Mouse (Mus musculus): ENCODE data around the gene Farp2. TPM values are rescaled to one million over a fixed set of nuclear protein-coding genes. Genes with fewer than 3 reads are reported as not detected.
"Not testable (repeated sequence)": the region's sequence is repeated elsewhere in the genome, so short reads cannot be mapped to it uniquely, and the experiment has no call there.

The Farp2 gene
- polyA plus RNA-seq (2015; fragmentation: Nextera tagmentation; extraction: Ambion mirVana): 0.68 and 0.86 TPM in 2 replicates

GRCm38 (mm10) chr1:93511585-93512350 lies at the start of gene Farp2:
Gene Farp2 (plus strand): TSS chr1:93512079.
- peak; percentile 95 for DNase-seq (ENCODE audit: low spot score)

- no peak for DNase-seq (ENCODE audit: low spot score)
These were observed 46.8 kb upstream of the Farp2 start for GRCm38 (mm10) chr1:93465066-93465465.

GRCm38 (mm10) chr1:93465746-93466145 lies 46.1 kb upstream of the Farp2 start:
- peak; percentile 78 for DNase-seq (ENCODE audit: low spot score)

GRCm38 (mm10) chr1:93468626-93469025 lies 43.3 kb upstream of the Farp2 start:
- DNase-seq (ENCODE audit: low spot score): no peak

GRCm38 (mm10) chr1:93475694-93476093 lies 36.2 kb upstream of the Farp2 start:
- no peak for DNase-seq (ENCODE audit: low spot score)

GRCm38 (mm10) chr1:93477758-93478585 lies 33.9 kb upstream of the Farp2 start:
- DNase-seq (ENCODE audit: low spot score): peak; percentile 98

GRCm38 (mm10) chr1:93478586-93479475 lies 33.0 kb upstream of the Farp2 start, which contains the start of gene Hdlbp:
Gene Hdlbp (minus strand): TSS chr1:93478815.
- peak; percentile 100 for DNase-seq (ENCODE audit: low spot score)

GRCm38 (mm10) chr1:93479476-93480083 lies 32.3 kb upstream of the Farp2 start:
- DNase-seq (ENCODE audit: low spot score): no peak

GRCm38 (mm10) chr1:93486302-93486701 lies 25.6 kb upstream of the Farp2 start:
- not testable (repeated sequence) for DNase-seq (ENCODE audit: low spot score)

- no peak for DNase-seq (ENCODE audit: low spot score)
These were observed 16.6 kb upstream of the Farp2 start for GRCm38 (mm10) chr1:93495312-93495711.

GRCm38 (mm10) chr1:93506944-93507676 lies 4.8 kb upstream of the Farp2 start:
- DNase-seq (ENCODE audit: low spot score): peak; percentile 68

- not testable (repeated sequence) for DNase-seq (ENCODE audit: low spot score)
These were observed 3.3 kb upstream of the Farp2 start for GRCm38 (mm10) chr1:93508576-93508975.

- DNase-seq (ENCODE audit: low spot score): peak; percentile 6
These were observed 442 bp downstream of the Farp2 start for GRCm38 (mm10) chr1:93512351-93512690.

- DNase-seq (ENCODE audit: low spot score): no peak
These were observed 1.3 kb downstream of the Farp2 start for GRCm38 (mm10) chr1:93513221-93513620.

GRCm38 (mm10) chr1:93521491-93521890 lies 9.6 kb downstream of the Farp2 start:
- DNase-seq (ENCODE audit: low spot score): no peak

GRCm38 (mm10) chr1:93522325-93522724 lies 10.4 kb downstream of the Farp2 start:
- DNase-seq (ENCODE audit: low spot score): no peak

GRCm38 (mm10) chr1:93529801-93530200 lies 17.9 kb downstream of the Farp2 start:
- no peak for DNase-seq (ENCODE audit: low spot score)

- no peak for DNase-seq (ENCODE audit: low spot score)
These were observed 25.3 kb downstream of the Farp2 start for GRCm38 (mm10) chr1:93537227-93537626.

GRCm38 (mm10) chr1:93543196-93543595 lies 31.3 kb downstream of the Farp2 start:
- no peak for DNase-seq (ENCODE audit: low spot score)

- no peak for DNase-seq (ENCODE audit: low spot score)
These were observed 35.4 kb downstream of the Farp2 start for GRCm38 (mm10) chr1:93547286-93547685.

All from thymus, postnatal 0 days (tissue).